Mouse (Mus musculus): ENCODE results near the gene Rnf157. TPM values are rescaled to one million over a fixed set of nuclear protein-coding genes. Genes with fewer than 3 reads are reported as not detected.
"Not testable (repeated sequence)": the region's sequence is repeated elsewhere in the genome, so short reads cannot be mapped to it uniquely, and the experiment has no call there.

Rnf157 gene
- polyA plus RNA-seq, 1 experiment from 2014 or later: 31.3 TPM

DNA sequence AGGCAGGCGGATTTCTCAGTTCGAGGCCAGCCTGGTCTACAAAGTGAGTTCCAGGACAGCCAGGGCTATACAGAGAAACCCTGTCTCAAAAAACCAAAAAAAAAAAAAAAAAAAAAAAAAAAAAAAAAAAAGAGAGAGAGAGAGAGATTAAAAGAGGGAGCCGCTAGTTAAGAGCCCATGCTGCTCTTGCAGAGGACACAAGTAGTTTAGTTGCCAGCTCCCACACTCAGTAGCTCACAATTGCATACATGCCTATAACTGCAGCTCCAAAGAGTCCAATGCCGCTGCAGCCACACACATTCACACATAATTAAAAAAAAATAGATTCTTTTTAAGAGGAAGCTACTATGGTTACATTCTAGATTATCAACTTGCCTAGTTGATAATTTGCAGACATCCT, 2.4 kb downstream of the Rnf157 start:
- WGBS: 89% methylated on average over 4 of the region's 4 CpGs
- Histone ChIP-seq H3K4me2 (replicated peaks) (peak overlapping the region; percentile 95; the same call in 1 of the 2 replicates), H3K9ac (replicated peaks) (0 out of 2 replicates have a peak overlapping the region, but pooled peaks have one; percentile 97), H3K4me3 (replicated peaks) (0 out of 2 replicates have a peak overlapping the region, but pooled peaks have one; percentile 69), H3K4me1 (replicated peaks) (peaks cover 23% of the 10 kb centered on the region)
- not testable (repeated sequence) for ATAC-seq, H3K27me3 ChIP-seq, H3K27ac ChIP-seq, H3K36me3 ChIP-seq, H3K9me3 ChIP-seq

- 88% methylated on average over 3 of the region's 3 CpGs for WGBS
Measured at GRCm38 (mm10) chr11:116409008-116409407, 3.8 kb downstream of the Rnf157 start.

DNA sequence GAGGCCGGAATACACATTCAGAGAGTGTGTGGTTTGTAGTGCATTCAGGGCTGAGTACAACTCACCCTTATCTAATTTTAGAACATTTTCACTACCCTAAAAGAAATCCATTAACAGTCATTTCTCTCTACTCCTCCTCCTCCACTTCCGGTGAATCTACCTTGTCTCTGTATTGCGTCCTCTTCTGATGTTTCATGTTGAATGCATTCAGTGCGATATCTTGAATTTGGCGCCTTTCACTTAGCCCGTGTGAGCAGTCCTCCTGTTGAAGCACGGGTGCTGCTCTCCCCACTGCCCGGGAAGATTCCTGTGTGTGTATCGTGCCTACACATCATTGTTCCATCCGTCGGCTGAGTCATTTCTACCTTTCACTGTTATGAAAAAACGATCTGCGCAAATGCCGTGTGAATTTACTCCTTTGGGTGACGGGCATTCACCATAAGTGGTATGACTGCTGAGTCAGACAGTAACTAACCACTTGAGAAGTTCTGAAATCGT, 6.6 kb downstream of the Rnf157 start:
- H3K4me1 ChIP-seq (replicated peaks): peaks cover 9% of the 10 kb centered on the region
- ATAC-seq: no peak
- H3K36me3 ChIP-seq: peaks cover 24% of the 10 kb centered on the region
- no peak overlapping the region for H3K4me3 ChIP-seq (replicated peaks)
- H3K9ac ChIP-seq (replicated peaks): no peak overlapping the region
- H3K27ac ChIP-seq: no peak overlapping the region
- no peaks in the 10 kb centered on the region for H3K9me3 ChIP-seq
- no peak overlapping the region for H3K4me2 ChIP-seq (replicated peaks)
- no peaks in the 10 kb centered on the region for H3K27me3 ChIP-seq
- 94% methylated on average over 16 of the region's 16 CpGs for WGBS

More at GRCm38 (mm10) chr11:116409008-116409407, 3.8 kb downstream of the Rnf157 start:
- Histone ChIP-seq H3K4me1 (replicated peaks) (peaks cover 23% of the 10 kb centered on the region), H3K27me3 (no peaks in the 10 kb centered on the region), H3K4me3 (replicated peaks) (no peak overlapping the region), H3K9me3 (no peaks in the 10 kb centered on the region), H3K36me3 (peaks cover 12% of the 10 kb centered on the region), H3K27ac (no peak overlapping the region), H3K9ac (replicated peaks) (no peak overlapping the region), H3K4me2 (replicated peaks) (no peak overlapping the region)
- ATAC-seq: no peak

- WGBS: 94% methylated on average over 4 of the region's 4 CpGs
- Histone ChIP-seq H3K9ac (replicated peaks) (no peak overlapping the region), H3K4me3 (replicated peaks) (no peak overlapping the region), H3K4me1 (replicated peaks) (peaks cover 2% of the 10 kb centered on the region), H3K4me2 (replicated peaks) (no peak overlapping the region), H3K36me3 (peaks cover 24% of the 10 kb centered on the region), H3K27ac (no peak overlapping the region), H3K27me3 (no peaks in the 10 kb centered on the region), H3K9me3 (no peaks in the 10 kb centered on the region)
- ATAC-seq: no peak
Measured at GRCm38 (mm10) chr11:116405601-116406000, 7.2 kb downstream of the Rnf157 start.

GRCm38 (mm10) chr11:116400560-116400959, 12.3 kb downstream of the Rnf157 start:
- no peak for ATAC-seq

DNA sequence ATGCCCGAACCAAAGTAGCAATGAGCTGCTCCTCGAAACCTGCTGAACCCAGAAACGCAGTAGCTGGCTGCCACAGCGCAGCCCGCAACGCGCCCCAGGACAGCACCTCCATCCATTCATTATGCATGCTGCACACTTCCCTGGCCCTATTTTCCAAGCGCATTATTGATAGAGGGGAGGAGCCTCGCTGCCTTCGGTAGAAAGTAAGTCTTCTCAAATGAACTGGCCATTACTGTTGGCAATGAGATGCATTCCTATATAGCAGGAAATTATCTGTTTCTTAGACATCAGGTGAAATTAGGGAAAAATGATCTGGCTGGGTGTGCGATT, 14.5 kb downstream of the Rnf157 start:
- Histone ChIP-seq H3K4me2 (replicated peaks) (no peak overlapping the region), H3K4me3 (replicated peaks) (no peak overlapping the region), H3K36me3 (peaks cover 21% of the 10 kb centered on the region), H3K27me3 (no peaks in the 10 kb centered on the region), H3K9me3 (no peaks in the 10 kb centered on the region), H3K4me1 (replicated peaks) (0 out of 2 replicates have a peak, but pooled peaks cover 3% of the 10 kb centered on the region), H3K9ac (replicated peaks) (no peak overlapping the region), H3K27ac (no peak overlapping the region)
- 75% methylated on average over 11 of the region's 11 CpGs for WGBS
- no peak for ATAC-seq

More at GRCm38 (mm10) chr11:116400560-116400959, 12.3 kb downstream of the Rnf157 start:
- H3K4me2 ChIP-seq (replicated peaks): no peak overlapping the region
- no peaks in the 10 kb centered on the region for H3K27me3 ChIP-seq
- H3K27ac ChIP-seq: no peak overlapping the region
- H3K9me3 ChIP-seq: no peaks in the 10 kb centered on the region
- H3K36me3 ChIP-seq: peaks cover 25% of the 10 kb centered on the region
- 0 out of 2 replicates have a peak overlapping the region, but pooled peaks have one; percentile 3 for H3K9ac ChIP-seq (replicated peaks)
- WGBS: 74% methylated on average over 4 of the region's 4 CpGs
- 0 out of 2 replicates have a peak, but pooled peaks cover 3% of the 10 kb centered on the region for H3K4me1 ChIP-seq (replicated peaks)
- H3K4me3 ChIP-seq (replicated peaks): no peak overlapping the region

- no peak for ATAC-seq
- WGBS: 85% methylated on average over 8 of the region's 8 CpGs
- H3K27ac ChIP-seq: no peak overlapping the region
Measured at GRCm38 (mm10) chr11:116397517-116398347, 15.1 kb downstream of the Rnf157 start.

GRCm38 (mm10) chr11:116396934-116397330, 15.9 kb downstream of the Rnf157 start:
- no peak overlapping the region for H3K4me3 ChIP-seq (replicated peaks)
- peaks cover 16% of the 10 kb centered on the region for H3K36me3 ChIP-seq
- H3K4me2 ChIP-seq (replicated peaks): no peak overlapping the region
- H3K4me1 ChIP-seq (replicated peaks): 0 out of 2 replicates have a peak, but pooled peaks cover 3% of the 10 kb centered on the region
- H3K27me3 ChIP-seq: no peaks in the 10 kb centered on the region
- 93% methylated on average over 3 of the region's 3 CpGs for WGBS
- no peak overlapping the region for H3K9ac ChIP-seq (replicated peaks)
- H3K27ac ChIP-seq: no peak overlapping the region
- no peak for ATAC-seq
- H3K9me3 ChIP-seq: no peaks in the 10 kb centered on the region

More at GRCm38 (mm10) chr11:116397517-116398347, 15.1 kb downstream of the Rnf157 start:
- Histone ChIP-seq H3K9me3 (no peaks in the 10 kb centered on the region), H3K9ac (replicated peaks) (no peak overlapping the region), H3K36me3 (peaks cover 16% of the 10 kb centered on the region), H3K27me3 (no peaks in the 10 kb centered on the region), H3K4me2 (replicated peaks) (no peak overlapping the region), H3K4me3 (replicated peaks) (no peak overlapping the region), H3K4me1 (replicated peaks) (0 out of 2 replicates have a peak, but pooled peaks cover 3% of the 10 kb centered on the region)

DNA sequence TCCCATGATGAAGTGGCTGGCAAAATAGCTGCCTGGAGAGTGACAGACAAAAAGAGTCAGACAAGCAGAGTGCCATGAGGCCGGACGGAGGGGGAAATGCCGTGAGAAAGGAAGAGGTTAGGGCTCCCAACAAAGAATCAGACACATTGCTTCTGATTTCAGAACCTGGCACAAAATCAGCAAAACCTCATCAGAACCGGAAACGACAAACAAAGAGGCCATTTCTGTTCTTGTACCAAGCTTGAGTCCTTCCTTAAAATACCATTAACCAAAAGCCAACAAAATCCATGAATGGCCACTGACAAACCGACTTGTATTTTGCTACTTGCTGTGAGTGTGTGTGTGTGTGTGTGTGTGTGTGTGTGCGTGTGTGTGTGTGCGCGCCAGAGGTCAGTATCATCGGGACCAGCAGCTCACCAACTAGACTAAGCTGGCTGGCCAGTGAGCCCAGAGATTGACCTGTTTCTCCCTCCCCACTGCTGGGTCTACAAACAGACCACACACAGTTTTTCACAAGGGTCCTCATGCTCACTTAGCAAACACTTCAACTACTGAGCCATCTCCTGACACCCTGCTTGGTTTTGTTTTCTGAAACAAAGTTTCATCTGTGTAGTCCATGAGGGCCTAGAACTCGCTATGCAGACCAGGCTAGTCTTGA, 16.4 kb downstream of the Rnf157 start:
- Histone ChIP-seq H3K27me3 (no peaks in the 10 kb centered on the region), H3K27ac (no peak overlapping the region), H3K4me3 (replicated peaks) (no peak overlapping the region), H3K4me2 (replicated peaks) (no peak overlapping the region), H3K9me3 (no peaks in the 10 kb centered on the region), H3K9ac (replicated peaks) (no peak overlapping the region), H3K4me1 (replicated peaks) (0 out of 2 replicates have a peak, but pooled peaks cover 3% of the 10 kb centered on the region), H3K36me3 (peaks cover 16% of the 10 kb centered on the region)
- no peak for ATAC-seq
- 88% methylated on average over 11 of the region's 11 CpGs for WGBS

DNA sequence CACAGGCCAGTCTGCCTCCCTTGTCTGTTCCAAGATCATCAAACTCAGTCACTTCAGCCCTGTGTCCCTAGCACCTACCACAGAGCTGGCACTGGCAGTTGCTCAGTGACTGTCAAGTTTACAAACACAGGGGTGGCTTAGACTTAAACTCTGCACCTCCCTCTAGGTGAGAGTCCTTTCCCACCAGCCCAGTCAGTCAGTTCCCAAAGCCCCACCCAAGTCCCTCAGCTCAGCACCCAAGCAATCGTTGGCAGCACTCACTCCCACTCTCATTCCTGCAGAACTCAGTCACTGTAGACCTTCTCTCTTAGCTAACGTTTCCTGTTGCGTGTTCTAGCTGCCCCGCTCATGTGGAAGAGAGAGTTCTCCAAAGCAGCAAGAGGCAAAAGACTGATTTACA, 18.1 kb downstream of the Rnf157 start:
- H3K27me3 ChIP-seq: no peaks in the 10 kb centered on the region
- 95% methylated on average over 4 of the region's 4 CpGs for WGBS
- H3K4me1 ChIP-seq (replicated peaks): no peaks in the 10 kb centered on the region
- no peak overlapping the region for H3K4me2 ChIP-seq (replicated peaks)
- H3K4me3 ChIP-seq (replicated peaks): no peak overlapping the region
- peaks cover 16% of the 10 kb centered on the region for H3K36me3 ChIP-seq
- H3K9me3 ChIP-seq: no peaks in the 10 kb centered on the region
- ATAC-seq: no peak
- H3K27ac ChIP-seq: no peak overlapping the region
- no peak overlapping the region for H3K9ac ChIP-seq (replicated peaks)

DNA sequence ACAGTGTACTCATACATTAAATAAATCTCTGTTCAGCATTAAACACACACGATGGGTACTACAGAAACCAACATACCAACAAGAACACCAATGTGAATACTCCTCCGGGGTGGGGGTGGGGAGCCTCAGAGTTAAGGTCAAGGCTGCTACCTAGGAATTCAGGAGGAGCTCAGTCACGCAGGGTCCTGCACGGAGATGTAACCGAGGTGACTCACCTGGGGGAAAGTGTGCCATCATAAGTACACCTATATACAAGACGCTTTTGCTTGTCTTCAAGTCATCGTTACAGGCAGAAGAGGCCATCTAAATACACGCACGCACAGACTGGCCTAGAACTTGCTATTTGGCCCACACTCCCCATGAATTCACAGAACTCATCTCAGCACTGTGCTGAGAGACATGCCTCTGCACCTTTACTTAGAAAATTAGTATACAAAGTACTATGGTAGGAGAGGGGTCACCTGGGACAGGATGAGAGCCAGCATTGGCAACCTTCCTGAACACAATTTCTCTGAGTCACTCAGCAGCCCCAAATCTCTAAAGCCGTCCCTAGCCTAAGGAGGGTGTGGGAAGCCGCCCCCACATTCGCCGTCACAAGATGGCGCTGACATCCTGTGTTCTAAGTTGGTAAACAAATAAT, 23.9 kb downstream of the Rnf157 start:
- peaks cover 9% of the 10 kb centered on the region; the same call in 1 of the 2 replicates for H3K36me3 ChIP-seq
- no peak overlapping the region for H3K4me2 ChIP-seq (replicated peaks)
- no peaks in the 10 kb centered on the region for H3K27me3 ChIP-seq
- H3K4me1 ChIP-seq (replicated peaks): peaks cover 24% of the 10 kb centered on the region
- H3K27ac ChIP-seq: no peak overlapping the region
- H3K4me3 ChIP-seq (replicated peaks): no peak overlapping the region
- 0 out of 2 replicates have a peak overlapping the region, but pooled peaks have one; percentile 28 for H3K9ac ChIP-seq (replicated peaks)
- no peaks in the 10 kb centered on the region for H3K9me3 ChIP-seq
- ATAC-seq: peak; percentile 40; the same call in 1 of the 2 replicates
- 71% methylated on average over 14 of the region's 14 CpGs for WGBS
